Mouse (Mus musculus): Measurements from ENCODE around the gene Mrrf. TPM values are rescaled to one million over a fixed set of nuclear protein-coding genes. Genes with fewer than 3 reads are reported as not detected.
A peak's percentile ranks its signal among the peaks of the same experiment; 100 is the strongest.

The Mrrf gene
- polyA plus RNA-seq, 1 experiment from 2014 or later: 25.6 TPM

DNA sequence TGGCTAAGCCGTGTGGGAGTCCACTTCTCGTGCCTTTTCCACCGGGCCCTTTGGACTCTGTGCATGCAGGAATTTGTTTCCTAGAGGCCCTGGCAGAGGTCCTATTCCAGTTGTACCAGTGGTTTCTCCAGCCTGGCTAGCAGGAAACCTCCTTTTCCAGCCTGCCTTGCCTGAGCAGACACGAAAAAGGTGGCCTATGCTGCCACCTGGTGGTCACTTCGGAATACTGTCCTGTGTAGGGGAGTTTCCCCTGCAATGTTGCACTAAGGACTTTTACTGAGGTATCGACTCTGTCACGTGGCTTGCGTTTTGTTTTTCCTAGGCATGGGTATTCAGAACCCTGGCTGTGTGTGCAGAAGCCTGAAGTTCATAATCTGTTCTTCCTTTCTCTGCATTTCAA lies 77.8 kb downstream of the Mrrf start:
- WGBS: 9% methylated on average over 8 of the region's 8 CpGs
- Histone ChIP-seq H3K4me3 (no peak overlapping the region), H3K4me1 (peaks cover 18% of the 10 kb centered on the region), H3K36me3 (no peaks in the 10 kb centered on the region), H3K27me3 (ENCODE audit: low read depth, poor library complexity, severe bottlenecking) (peaks cover 46% of the 10 kb centered on the region), H3K27ac (replicated peaks) (no peak overlapping the region), H3K9me3 (replicated peaks) (no peaks in the 10 kb centered on the region)
- DNase-seq (ENCODE audit: low spot score): peak; percentile 86

DNA sequence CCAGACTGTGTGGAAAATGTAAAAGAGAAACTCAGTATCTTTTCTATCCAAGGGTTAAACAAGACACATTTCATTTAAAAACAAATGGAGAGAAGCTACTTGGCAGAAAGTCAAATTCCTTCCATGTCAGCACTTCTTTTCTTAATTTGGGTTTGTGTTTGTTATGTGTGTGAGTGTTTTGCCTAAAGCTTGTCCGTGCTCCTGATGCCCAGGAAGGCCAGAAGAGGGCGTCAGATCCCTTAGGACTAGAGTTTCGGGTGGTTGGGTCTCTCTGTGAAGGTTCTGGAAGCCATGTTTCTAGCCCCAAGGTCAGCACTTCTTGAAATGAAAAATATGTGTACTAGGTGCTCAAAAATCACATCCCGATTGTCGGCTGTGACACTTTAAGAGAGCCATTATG lies 78.2 kb downstream of the Mrrf start:
- Histone ChIP-seq H3K4me3 (no peak overlapping the region), H3K36me3 (no peaks in the 10 kb centered on the region), H3K9me3 (replicated peaks) (no peaks in the 10 kb centered on the region), H3K27ac (replicated peaks) (no peak overlapping the region), H3K4me1 (peaks cover 18% of the 10 kb centered on the region), H3K27me3 (ENCODE audit: low read depth, poor library complexity, severe bottlenecking) (peaks cover 42% of the 10 kb centered on the region)
- WGBS: 66% methylated on average over 5 of the region's 5 CpGs
- no peak for DNase-seq (ENCODE audit: low spot score)

GRCm38 (mm10) chr2:36215203-36215739 lies 79.1 kb downstream of the Mrrf start:
- Histone ChIP-seq H3K27me3 (ENCODE audit: low read depth, poor library complexity, severe bottlenecking) (peaks cover 34% of the 10 kb centered on the region), H3K9me3 (replicated peaks) (no peaks in the 10 kb centered on the region), H3K4me3 (no peak overlapping the region), H3K27ac (replicated peaks) (no peak overlapping the region), H3K4me1 (peaks cover 18% of the 10 kb centered on the region), H3K36me3 (no peaks in the 10 kb centered on the region)
- no peak for DNase-seq (ENCODE audit: low spot score)
- WGBS: 88% methylated on average over 5 of the region's 5 CpGs

DNA sequence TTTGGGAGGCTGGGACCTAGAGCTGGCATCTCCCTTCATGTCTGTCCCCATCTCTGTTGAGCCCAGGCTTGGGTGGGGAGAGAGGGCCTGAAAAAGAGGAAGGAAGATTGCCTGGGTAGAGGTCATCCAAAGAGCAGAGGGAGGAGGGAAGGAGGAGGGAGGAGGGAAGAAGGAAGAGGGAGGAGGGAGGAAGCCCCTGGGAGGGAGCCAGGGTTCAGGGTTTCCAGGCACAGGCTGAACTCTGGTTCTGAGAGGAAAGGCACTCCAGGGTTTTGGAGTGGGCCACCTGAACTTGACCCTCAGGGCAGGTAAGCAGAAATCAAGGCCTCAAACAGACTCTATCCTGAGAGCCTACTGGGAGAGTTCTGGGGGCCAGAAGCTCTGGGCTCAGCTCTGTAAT lies 80.4 kb downstream of the Mrrf start:
- Histone ChIP-seq H3K27ac (replicated peaks) (no peak overlapping the region), H3K36me3 (no peaks in the 10 kb centered on the region), H3K4me1 (peaks cover 10% of the 10 kb centered on the region), H3K27me3 (ENCODE audit: low read depth, poor library complexity, severe bottlenecking) (peaks cover 21% of the 10 kb centered on the region), H3K4me3 (no peak overlapping the region), H3K9me3 (replicated peaks) (no peaks in the 10 kb centered on the region)
- no peak for DNase-seq (ENCODE audit: low spot score)

DNA sequence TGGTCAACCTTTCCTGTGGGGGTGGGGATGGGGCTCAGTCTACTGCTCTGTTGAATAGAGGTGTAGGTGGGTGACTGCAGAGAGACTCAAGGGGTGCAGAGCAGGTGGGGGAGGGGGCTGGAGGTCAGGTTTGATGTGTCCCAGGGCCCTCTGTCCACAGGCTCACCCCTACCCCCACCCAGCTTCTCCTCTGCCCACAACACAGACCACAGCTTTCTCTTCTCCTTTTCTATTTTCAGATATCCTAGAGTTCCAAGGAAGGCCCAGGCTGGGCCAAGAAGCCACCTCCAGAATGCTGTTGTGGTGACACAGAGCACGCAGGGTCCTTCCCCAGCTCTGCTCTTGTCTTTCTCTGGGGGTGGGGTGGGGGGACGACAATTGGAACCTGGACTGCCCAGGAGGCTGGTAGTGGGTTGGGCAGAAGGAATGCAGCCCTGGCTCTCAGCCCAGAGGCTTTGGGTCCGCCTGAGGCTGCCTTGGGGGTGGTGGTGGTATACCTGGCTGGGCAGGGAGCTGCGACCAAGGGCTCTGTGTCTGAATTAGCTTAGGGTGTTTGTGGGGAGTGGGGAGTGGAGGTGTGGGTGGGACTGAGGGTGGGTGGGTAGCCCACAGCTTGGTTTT lies 80.9 kb downstream of the Mrrf start:
- H3K36me3 ChIP-seq: no peaks in the 10 kb centered on the region
- peaks cover 5% of the 10 kb centered on the region; the same call in 1 of the 2 replicates for H3K4me1 ChIP-seq
- no peak for DNase-seq (ENCODE audit: low spot score)
- 52% methylated on average over 4 of the region's 4 CpGs for WGBS
- no peak overlapping the region for H3K27ac ChIP-seq (replicated peaks)
- H3K4me3 ChIP-seq: no peak overlapping the region
- H3K27me3 ChIP-seq (ENCODE audit: low read depth, poor library complexity, severe bottlenecking): peaks cover 16% of the 10 kb centered on the region
- no peaks in the 10 kb centered on the region for H3K9me3 ChIP-seq (replicated peaks)

- 54% methylated on average over 5 of the region's 5 CpGs for WGBS
- Histone ChIP-seq H3K36me3 (no peaks in the 10 kb centered on the region), H3K27ac (replicated peaks) (no peak overlapping the region)
These were observed 81.6 kb downstream of the Mrrf start for GRCm38 (mm10) chr2:36217692-36218233.

DNA sequence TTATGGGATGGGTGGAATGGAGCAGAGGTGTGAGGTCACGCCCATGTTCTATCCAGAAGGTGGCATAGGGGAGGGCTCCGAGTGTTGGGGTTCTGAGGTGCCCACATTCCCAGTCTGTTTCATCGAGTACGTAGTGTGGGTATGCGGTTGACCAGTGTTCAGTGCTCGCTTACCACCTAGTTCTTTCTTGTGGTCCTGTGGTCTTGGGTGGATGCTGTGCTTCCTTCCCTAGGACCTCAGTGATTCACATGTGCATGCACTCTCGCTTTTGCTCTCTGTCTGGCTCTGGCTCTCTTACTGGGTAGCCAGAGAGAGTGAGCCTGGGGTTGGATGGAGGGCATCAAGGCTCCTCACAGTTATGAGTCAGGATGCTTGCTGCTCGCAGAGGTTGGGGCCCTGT lies 83.9 kb downstream of the Mrrf start:
- Histone ChIP-seq H3K36me3 (no peaks in the 10 kb centered on the region), H3K9me3 (replicated peaks) (no peaks in the 10 kb centered on the region), H3K4me1 (0 out of 2 replicates have a peak, but pooled peaks cover 3% of the 10 kb centered on the region), H3K4me3 (no peak overlapping the region), H3K27ac (replicated peaks) (no peak overlapping the region), H3K27me3 (ENCODE audit: low read depth, poor library complexity, severe bottlenecking) (no peaks in the 10 kb centered on the region)
- whole genome bisulfite sequencing: 88% methylated on average over 8 of the region's 8 CpGs
- DNase-seq (ENCODE audit: low spot score): no peak

More at GRCm38 (mm10) chr2:36217692-36218233, 81.6 kb downstream of the Mrrf start:
- DNase-seq (ENCODE audit: low spot score): no peak
- no peak overlapping the region for H3K4me3 ChIP-seq
- H3K4me1 ChIP-seq: peaks cover 3% of the 10 kb centered on the region; the same call in 1 of the 2 replicates
- no peaks in the 10 kb centered on the region for H3K9me3 ChIP-seq (replicated peaks)
- peaks cover 9% of the 10 kb centered on the region for H3K27me3 ChIP-seq (ENCODE audit: low read depth, poor library complexity, severe bottlenecking)

- H3K4me1 ChIP-seq: 0 out of 2 replicates have a peak, but pooled peaks cover 3% of the 10 kb centered on the region
- H3K4me3 ChIP-seq: no peak overlapping the region
- H3K27ac ChIP-seq (replicated peaks): no peak overlapping the region
- no peak for DNase-seq (ENCODE audit: low spot score)
- no peaks in the 10 kb centered on the region for H3K36me3 ChIP-seq
- WGBS: 87% methylated on average over 4 of the region's 4 CpGs
- H3K27me3 ChIP-seq (ENCODE audit: low read depth, poor library complexity, severe bottlenecking): no peaks in the 10 kb centered on the region
- H3K9me3 ChIP-seq (replicated peaks): no peaks in the 10 kb centered on the region
These were observed 84.7 kb downstream of the Mrrf start for GRCm38 (mm10) chr2:36220891-36221290.

DNA sequence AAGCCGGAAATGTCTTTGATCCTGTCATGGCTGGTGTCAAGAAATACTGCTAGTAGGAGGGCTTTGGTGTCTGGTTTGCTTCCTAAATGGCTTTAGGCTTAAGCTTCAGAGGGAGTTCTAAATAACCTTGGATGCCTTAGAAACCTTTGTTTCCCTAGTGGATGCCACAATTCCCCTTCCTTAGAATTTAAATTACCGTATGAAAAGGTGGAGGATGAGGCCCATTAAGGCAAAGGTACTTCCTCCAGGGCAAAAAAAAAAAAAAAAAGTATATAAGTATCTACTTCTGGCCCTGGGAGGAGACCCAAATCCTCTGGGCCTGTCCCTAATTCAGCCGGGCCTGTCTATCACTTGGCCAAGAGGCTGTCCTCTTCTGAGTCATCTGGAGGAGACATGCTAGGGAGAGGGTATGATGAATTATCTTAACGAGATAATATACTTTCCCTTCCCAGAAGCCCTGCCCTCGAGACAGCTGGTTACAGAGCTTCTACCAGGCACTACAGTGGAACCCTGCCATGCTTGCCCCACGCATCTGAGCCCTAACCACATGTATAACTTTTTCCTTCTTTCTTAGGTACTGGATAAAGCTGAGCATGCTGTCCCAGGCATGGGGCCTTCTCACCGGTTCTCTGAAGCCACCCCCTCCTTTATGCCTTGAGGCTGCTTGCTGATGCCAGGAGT lies 86.1 kb downstream of the Mrrf start:
- H3K9me3 ChIP-seq (replicated peaks): no peaks in the 10 kb centered on the region
- H3K36me3 ChIP-seq: no peaks in the 10 kb centered on the region
- 70% methylated on average over 7 of the region's 7 CpGs for WGBS
- no peak overlapping the region for H3K27ac ChIP-seq (replicated peaks)
- no peak overlapping the region for H3K4me3 ChIP-seq
- H3K4me1 ChIP-seq: 0 out of 2 replicates have a peak, but pooled peaks cover under 1% of the 10 kb centered on the region
- DNase-seq (ENCODE audit: low spot score): no peak
- H3K27me3 ChIP-seq (ENCODE audit: low read depth, poor library complexity, severe bottlenecking): no peaks in the 10 kb centered on the region

GRCm38 (mm10) chr2:36223436-36223835 lies 87.2 kb downstream of the Mrrf start:
- no peak overlapping the region for H3K4me3 ChIP-seq
- no peaks in the 10 kb centered on the region for H3K4me1 ChIP-seq
- no peak overlapping the region for H3K27ac ChIP-seq (replicated peaks)
- no peaks in the 10 kb centered on the region for H3K27me3 ChIP-seq (ENCODE audit: low read depth, poor library complexity, severe bottlenecking)
- H3K9me3 ChIP-seq (replicated peaks): no peaks in the 10 kb centered on the region
- H3K36me3 ChIP-seq: no peaks in the 10 kb centered on the region
- no peak for DNase-seq (ENCODE audit: low spot score)

GRCm38 (mm10) chr2:36224153-36224552 lies 88.0 kb downstream of the Mrrf start:
- no peak overlapping the region for H3K27ac ChIP-seq (replicated peaks)
- 85% methylated on average over 7 of the region's 7 CpGs for WGBS
- no peaks in the 10 kb centered on the region for H3K36me3 ChIP-seq
- H3K4me1 ChIP-seq: no peaks in the 10 kb centered on the region
- peaks cover 6% of the 10 kb centered on the region for H3K27me3 ChIP-seq (ENCODE audit: low read depth, poor library complexity, severe bottlenecking)
- DNase-seq (ENCODE audit: low spot score): no peak
- H3K9me3 ChIP-seq (replicated peaks): no peaks in the 10 kb centered on the region
- no peak overlapping the region for H3K4me3 ChIP-seq

DNA sequence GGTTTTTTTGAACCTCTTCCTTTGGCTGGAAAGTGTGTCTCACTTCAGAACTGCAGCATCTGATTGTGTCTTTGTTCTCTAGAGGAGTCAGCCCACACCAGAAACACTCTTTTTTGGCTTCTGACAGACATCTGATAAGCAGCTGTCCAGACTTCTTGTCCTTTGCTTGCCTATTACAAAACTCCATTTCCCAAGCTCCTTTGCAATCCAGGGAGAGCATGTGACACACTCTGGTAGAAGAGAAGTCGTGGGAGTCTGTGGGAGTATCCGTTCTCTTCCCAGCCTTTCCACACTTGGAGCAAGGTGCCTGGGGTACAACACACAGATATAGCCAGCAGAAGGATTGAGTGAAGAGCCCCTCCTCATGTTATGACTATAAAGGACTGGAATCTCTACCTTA lies 88.4 kb downstream of the Mrrf start:
- Histone ChIP-seq H3K27me3 (ENCODE audit: low read depth, poor library complexity, severe bottlenecking) (peaks cover 9% of the 10 kb centered on the region), H3K4me3 (no peak overlapping the region), H3K4me1 (no peaks in the 10 kb centered on the region), H3K9me3 (replicated peaks) (no peaks in the 10 kb centered on the region), H3K36me3 (no peaks in the 10 kb centered on the region), H3K27ac (replicated peaks) (no peak overlapping the region)
- 42% methylated on average over 2 of the region's 2 CpGs for WGBS
- DNase-seq (ENCODE audit: low spot score): no peak

DNA sequence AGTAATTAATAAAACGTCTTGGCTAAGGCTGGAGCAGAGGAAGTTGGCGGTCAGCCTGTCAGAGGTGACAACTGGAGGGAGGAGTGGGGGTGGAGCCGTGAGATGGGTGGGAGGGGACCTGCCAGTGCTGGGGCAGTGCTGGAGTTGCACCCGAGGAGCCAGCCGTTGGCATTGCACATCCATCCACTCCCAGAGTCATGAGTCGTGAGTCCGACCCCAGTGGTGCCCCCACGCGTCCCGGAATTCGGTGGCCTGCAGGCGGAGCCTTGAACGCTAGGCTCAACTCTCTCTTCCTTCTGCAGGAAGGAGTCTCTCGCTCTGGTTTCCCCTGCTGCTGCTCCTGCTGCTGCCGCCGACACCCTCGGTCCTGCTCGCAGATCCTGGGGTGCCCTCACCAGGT lies 94.2 kb downstream of the Mrrf start, which contains the start of gene Ptgs1:
TSS of gene Ptgs1 (plus strand) at position 61 of the 400 bp plus-strand sequence.
- peaks cover 31% of the 10 kb centered on the region for H3K27me3 ChIP-seq (ENCODE audit: low read depth, poor library complexity, severe bottlenecking)
- 1% methylated on average over 18 of the region's 18 CpGs for WGBS
- H3K36me3 ChIP-seq: no peaks in the 10 kb centered on the region
- DNase-seq (ENCODE audit: low spot score): peak; percentile 37
- H3K9me3 ChIP-seq (replicated peaks): no peaks in the 10 kb centered on the region
- peak within 1 kb of the TSS; percentile 49 for H3K4me3 ChIP-seq
- peaks cover 20% of the 10 kb centered on the region for H3K4me1 ChIP-seq
- no peak within 1 kb of the TSS for H3K27ac ChIP-seq (replicated peaks)

All from midbrain, embryonic 10.5 days (tissue).